Mouse (Mus musculus) kidney, embryonic 14.5 days (tissue): ENCODE measurements around the gene Slc13a1. TPM values are rescaled to one million over a fixed set of nuclear protein-coding genes. Genes with fewer than 3 reads are reported as not detected.

Source experiments
- ATAC-seq: fragments of 200-750 bp; cut with Nextera tagmentation; 2 replicates; pipeline ENCODE4 v1.8.0; 2017; ENCODE audit warnings: moderate number of reproducible peaks, mild to moderate bottlenecking, moderate TSS enrichment, moderate library complexity; ENCODE audit not compliant: low FRiP score, low TSS enrichment
- H3K27ac ChIP-seq: fragments of 300-500 bp; sonication (generic); 2 replicates; pipeline ENCODE4 v1.5.1; 2014; ENCODE audit warnings: low read depth, mild to moderate bottlenecking, low read length, moderate library complexity, mixed read lengths
- H3K27me3 ChIP-seq: fragments of 300-500 bp; sonication (generic); 2 replicates; pipeline ENCODE4 v1.6.1; 2014; ENCODE audit warnings: mild to moderate bottlenecking, low read length; ENCODE audit not compliant: control insufficient read depth, insufficient read depth
- H3K36me3 ChIP-seq: fragments of 300-500 bp; sonication (generic); 2 replicates; pipeline ENCODE4 v1.6.1; 2014; ENCODE audit warnings: low read length, mixed read lengths; ENCODE audit not compliant: control insufficient read depth, insufficient read depth
- H3K4me1 ChIP-seq: fragments of 300-500 bp; sonication (generic); 2 replicates; pipeline ENCODE4 v1.6.1; 2014; ENCODE audit warnings: low read length, mixed read lengths; ENCODE audit not compliant: control insufficient read depth, insufficient read depth
- H3K4me2 ChIP-seq: fragments of 300-500 bp; sonication (generic); replicated peaks from 2 replicates; pipeline ENCODE4 v1.6.1; 2014; ENCODE audit warnings: low read depth, mild to moderate bottlenecking, low read length
- H3K4me3 ChIP-seq: fragments of 300-500 bp; sonication (generic); 2 replicates; pipeline ENCODE4 v1.5.1; 2014; ENCODE audit warnings: mild to moderate bottlenecking, low read length
- H3K9ac ChIP-seq: fragments of 300-500 bp; sonication (generic); 2 replicates; pipeline ENCODE4 v1.6.1; 2014; ENCODE audit warnings: low read depth, mild to moderate bottlenecking, low read length, moderate library complexity
- H3K9me3 ChIP-seq: fragments of 300-500 bp; sonication (generic); 2 replicates; pipeline ENCODE4 v1.6.1; 2016; ENCODE audit warnings: low read length; ENCODE audit not compliant: control insufficient read depth
- WGBS: fragments of 180-500 bp; shearing (Covaris S2); extraction: QIAGEN DNeasy Blood & Tissue Kit; methylation state at CpG from one replicate; pipeline ENCODE4 v1.1.7; 2014; 5-methylcytosine and 5-hydroxymethylcytosine counted together
- polyA plus RNA-seq: library from polyadenylated mRNA; unstranded; fragments of >200 nt; fragmentation: Nextera tagmentation; extraction: Ambion mirVana; gene quantifications from 2 replicates; pipeline ENCODE4 v1.2.1, GENCODE M21; 2014

Gene Slc13a1
- polyA plus RNA-seq, 1 experiment from 2014 or later: 2.0 TPM

DNA sequence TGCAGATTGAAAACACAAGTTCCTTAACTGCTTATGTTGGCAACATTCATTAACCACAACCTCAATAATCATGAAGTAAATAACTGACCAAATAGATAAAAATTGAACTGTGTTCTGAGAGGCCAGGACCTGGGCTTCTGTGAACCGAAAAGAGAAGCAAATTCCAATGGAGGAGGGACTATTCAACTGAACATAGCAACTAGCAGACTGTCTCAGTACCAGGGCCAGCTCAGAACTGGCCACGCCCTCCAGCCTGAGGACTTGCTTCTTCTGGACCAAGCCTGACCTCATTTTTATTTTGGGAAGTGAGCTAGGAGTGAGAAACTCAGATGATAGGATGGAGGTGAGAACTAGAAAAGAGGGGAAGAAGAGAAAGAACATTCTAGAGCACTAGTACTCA is 4.8 kb upstream of the Slc13a1 start:
- Histone ChIP-seq H3K27ac (no peak overlapping the region), H3K4me2 (no peak overlapping the region), H3K36me3 (no peaks in the 10 kb centered on the region), H3K27me3 (no peaks in the 10 kb centered on the region), H3K4me3 (no peak overlapping the region), H3K4me1 (no peaks in the 10 kb centered on the region), H3K9ac (no peak overlapping the region), H3K9me3 (no peaks in the 10 kb centered on the region)
- WGBS: 59% methylated on average over 2 of the region's 2 CpGs
- ATAC-seq: peak; percentile 78; the same call in 1 of the 2 replicates

DNA sequence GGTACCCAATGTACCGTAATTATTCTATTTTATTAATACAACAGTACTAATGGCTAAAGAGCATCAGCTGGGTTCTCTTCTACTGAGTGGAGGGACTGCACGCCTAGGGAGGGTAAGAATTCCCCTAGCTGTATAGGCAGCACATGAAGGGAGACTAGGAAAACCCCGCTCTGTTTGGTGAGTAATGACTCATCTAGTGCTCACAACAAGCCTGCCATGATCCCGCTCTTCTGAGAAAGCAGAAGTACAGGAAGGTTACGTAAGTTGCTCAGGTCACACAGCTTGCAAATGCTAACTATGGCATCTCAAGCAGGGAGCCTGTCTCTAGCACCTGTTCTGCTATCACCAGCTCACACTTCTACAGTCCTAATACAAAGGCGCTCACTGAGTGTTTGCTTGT is 1.1 kb downstream of the Slc13a1 start:
- 91% methylated on average over 6 of the region's 6 CpGs for WGBS

DNA sequence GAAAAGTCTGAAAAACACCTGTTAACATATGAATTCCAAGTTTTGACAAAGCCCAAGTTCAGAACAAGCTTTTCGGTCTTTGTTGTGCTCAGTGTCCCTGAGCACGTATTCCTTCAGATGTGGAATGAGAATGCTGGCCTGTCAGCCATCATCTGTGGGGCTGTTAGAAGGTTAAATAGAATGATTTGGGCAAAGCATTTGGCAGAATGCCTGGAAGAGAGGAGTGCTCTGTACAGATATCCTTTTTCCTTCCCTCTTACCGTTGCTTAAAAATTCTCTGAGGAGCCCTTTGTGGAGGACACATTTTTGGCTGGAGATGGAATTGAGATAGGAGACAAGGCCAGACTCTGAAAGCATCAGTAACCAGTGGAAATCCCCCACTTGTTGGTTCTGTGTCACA is 2.6 kb downstream of the Slc13a1 start:
- H3K9ac ChIP-seq: no peak overlapping the region
- WGBS: 52% methylated on average over 3 of the region's 3 CpGs
- no peak for ATAC-seq
- H3K36me3 ChIP-seq: no peaks in the 10 kb centered on the region
- H3K4me1 ChIP-seq: no peaks in the 10 kb centered on the region
- no peaks in the 10 kb centered on the region for H3K9me3 ChIP-seq
- H3K27ac ChIP-seq: no peak overlapping the region
- H3K4me2 ChIP-seq: no peak overlapping the region
- H3K4me3 ChIP-seq: no peak overlapping the region
- H3K27me3 ChIP-seq: no peaks in the 10 kb centered on the region

More for the DNA sequence above, 1.1 kb downstream of the Slc13a1 start:
- ATAC-seq: no peak
- Histone ChIP-seq H3K4me3 (no peak overlapping the region), H3K4me1 (no peaks in the 10 kb centered on the region), H3K27ac (no peak overlapping the region), H3K27me3 (no peaks in the 10 kb centered on the region), H3K9ac (no peak overlapping the region), H3K36me3 (no peaks in the 10 kb centered on the region), H3K4me2 (no peak overlapping the region), H3K9me3 (no peaks in the 10 kb centered on the region)

DNA sequence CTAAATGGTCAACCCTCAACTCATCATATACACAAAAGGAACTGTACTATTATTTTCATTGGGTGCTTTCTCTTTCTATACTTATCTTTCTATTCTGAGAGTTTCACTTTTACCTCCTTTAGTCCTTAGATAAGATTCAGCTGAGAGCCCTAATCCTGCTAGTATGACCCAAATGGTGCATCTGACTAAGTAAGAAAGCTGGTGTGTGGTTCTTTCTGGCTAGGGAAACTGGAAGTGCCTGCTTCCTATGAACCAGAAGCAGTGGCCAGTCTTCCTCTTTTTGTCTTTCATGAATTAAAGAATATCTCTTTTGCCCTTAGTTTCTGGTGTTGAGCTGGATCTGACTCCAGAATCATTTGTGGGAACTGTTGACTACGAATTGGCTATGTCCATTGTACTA is 8.1 kb downstream of the Slc13a1 start:
- Histone ChIP-seq H3K4me2 (no peak overlapping the region), H3K9me3 (no peaks in the 10 kb centered on the region), H3K27ac (no peak overlapping the region), H3K27me3 (no peaks in the 10 kb centered on the region), H3K9ac (no peak overlapping the region), H3K36me3 (no peaks in the 10 kb centered on the region), H3K4me1 (no peaks in the 10 kb centered on the region), H3K4me3 (no peak overlapping the region)
- WGBS: 87% methylated on average over 1 of the region's 1 CpGs
- ATAC-seq: no peak

DNA sequence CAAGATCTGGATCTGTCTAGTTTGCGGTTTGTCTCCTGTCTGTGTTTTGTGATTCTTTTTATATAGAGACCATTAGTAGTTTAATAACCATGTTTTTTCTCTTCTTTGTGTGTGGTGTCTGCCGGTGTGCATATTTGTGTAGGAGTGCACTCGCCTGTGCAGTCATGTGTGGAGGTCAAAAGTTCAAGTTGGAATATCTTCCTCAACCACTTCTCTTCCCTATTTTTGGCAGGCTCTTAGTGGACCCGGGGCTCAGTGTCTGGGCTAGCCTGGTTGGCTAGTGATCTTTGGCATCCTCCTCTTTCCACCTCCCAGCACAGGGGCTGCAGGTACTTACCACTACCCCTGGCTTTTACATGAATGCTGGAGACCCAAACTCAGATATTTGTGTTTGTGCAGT is 13.0 kb downstream of the Slc13a1 start:
- no peak overlapping the region for H3K4me2 ChIP-seq
- H3K36me3 ChIP-seq: no peaks in the 10 kb centered on the region
- H3K4me1 ChIP-seq: no peaks in the 10 kb centered on the region
- no peaks in the 10 kb centered on the region for H3K9me3 ChIP-seq
- ATAC-seq: 0 out of 2 replicates have a peak, but pooled peaks have one; percentile 32
- H3K4me3 ChIP-seq: no peak overlapping the region
- no peak overlapping the region for H3K27ac ChIP-seq
- no peaks in the 10 kb centered on the region for H3K27me3 ChIP-seq
- 41% methylated on average over 4 of the region's 4 CpGs for WGBS
- H3K9ac ChIP-seq: no peak overlapping the region

DNA sequence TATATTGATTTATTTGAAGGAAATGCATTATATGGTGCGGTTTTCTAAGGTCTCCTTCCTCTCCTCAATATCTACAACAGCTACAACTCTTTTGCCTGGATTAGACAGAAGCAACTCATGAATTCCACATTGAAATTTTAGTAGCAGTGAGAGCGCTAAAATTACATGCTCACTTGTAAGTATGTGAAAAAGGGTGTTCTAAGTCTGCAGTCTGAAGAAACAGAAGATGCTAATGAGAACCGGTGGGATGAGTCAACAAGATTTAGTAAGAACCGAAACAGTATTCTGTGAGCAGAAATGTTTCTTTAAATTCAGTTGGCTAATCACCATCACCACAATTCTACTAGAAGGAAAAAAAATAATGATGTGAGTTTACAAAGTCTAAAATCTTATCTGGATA is 34.9 kb downstream of the Slc13a1 start:
- Histone ChIP-seq H3K9ac (no peak overlapping the region), H3K4me1 (no peaks in the 10 kb centered on the region), H3K27ac (no peak overlapping the region), H3K27me3 (no peaks in the 10 kb centered on the region), H3K4me3 (no peak overlapping the region), H3K4me2 (no peak overlapping the region), H3K36me3 (no peaks in the 10 kb centered on the region), H3K9me3 (no peaks in the 10 kb centered on the region)
- 93% methylated on average over 4 of the region's 4 CpGs for WGBS
- no peak for ATAC-seq

DNA sequence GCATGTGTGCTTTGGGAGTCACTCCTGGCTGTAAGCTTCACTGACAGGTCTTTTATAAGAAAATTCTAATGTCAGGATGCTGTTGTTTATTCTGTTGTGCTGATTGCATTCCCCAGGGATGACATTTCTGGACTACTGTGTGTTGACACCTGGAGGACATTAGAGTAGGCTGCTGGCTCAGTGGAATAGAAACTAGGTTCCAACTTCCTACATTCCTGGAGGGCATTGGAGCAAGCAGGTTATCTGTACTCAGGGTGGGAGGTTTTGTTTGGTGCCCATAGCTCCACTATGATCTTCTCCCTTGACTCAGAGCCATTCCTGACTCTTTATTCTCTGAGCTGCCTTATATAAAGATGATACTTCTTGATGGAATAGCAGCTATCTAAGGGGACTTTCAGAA is 45.3 kb downstream of the Slc13a1 start:
- Histone ChIP-seq H3K4me2 (no peak overlapping the region), H3K27me3 (no peaks in the 10 kb centered on the region), H3K4me1 (no peaks in the 10 kb centered on the region), H3K27ac (no peak overlapping the region), H3K9ac (no peak overlapping the region), H3K4me3 (no peak overlapping the region), H3K36me3 (no peaks in the 10 kb centered on the region), H3K9me3 (no peaks in the 10 kb centered on the region; the same call in 1 of the 2 replicates)
- no peak for ATAC-seq

DNA sequence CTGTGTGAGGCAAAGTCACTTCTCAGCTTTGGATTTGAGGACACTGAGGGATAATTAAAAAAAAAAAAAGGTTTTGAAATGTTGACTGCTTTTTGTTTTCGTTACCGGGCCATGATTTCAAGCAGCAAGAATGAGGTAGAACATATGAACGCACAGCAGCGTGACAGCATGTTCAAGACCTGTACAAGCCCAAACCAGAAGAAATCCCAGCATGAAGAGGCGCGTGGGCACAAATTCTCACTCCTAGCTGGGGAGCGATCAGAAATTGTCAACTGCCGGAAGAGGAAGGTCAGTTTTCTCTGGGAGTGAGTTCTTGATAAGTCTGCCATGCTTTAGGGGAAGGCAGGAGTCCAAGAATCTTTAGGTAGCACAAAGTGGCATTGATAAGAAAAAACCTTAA is 56.3 kb downstream of the Slc13a1 start:
- no peak overlapping the region for H3K27ac ChIP-seq
- ATAC-seq: no peak
- H3K36me3 ChIP-seq: no peaks in the 10 kb centered on the region
- no peaks in the 10 kb centered on the region for H3K27me3 ChIP-seq
- WGBS: 94% methylated on average over 8 of the region's 8 CpGs
- no peak overlapping the region for H3K9ac ChIP-seq
- H3K9me3 ChIP-seq: peaks cover 4% of the 10 kb centered on the region
- H3K4me3 ChIP-seq: no peak overlapping the region
- H3K4me2 ChIP-seq: no peak overlapping the region
- no peaks in the 10 kb centered on the region for H3K4me1 ChIP-seq

DNA sequence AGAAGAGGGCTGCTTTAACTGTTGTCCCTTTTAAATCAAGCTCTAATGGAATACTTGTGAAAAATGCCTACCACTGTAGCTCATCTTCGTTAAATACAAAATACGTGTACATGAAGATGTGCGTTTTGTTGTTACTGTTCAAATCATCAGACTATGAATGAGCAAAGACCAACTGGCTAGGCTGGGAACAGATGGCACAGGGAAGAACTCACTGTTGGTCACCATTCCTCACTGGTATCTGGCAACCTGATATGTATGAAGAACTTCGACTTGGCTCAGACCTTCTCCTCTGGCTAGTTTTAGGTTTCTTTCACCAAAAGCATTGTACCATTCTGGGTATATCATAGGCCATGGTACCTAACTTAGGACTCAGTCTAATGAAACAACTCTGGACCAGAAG is 59.4 kb downstream of the Slc13a1 start:
- H3K27ac ChIP-seq: no peak overlapping the region
- no peaks in the 10 kb centered on the region for H3K36me3 ChIP-seq
- H3K27me3 ChIP-seq: no peaks in the 10 kb centered on the region
- 92% methylated on average over 4 of the region's 4 CpGs for WGBS
- no peak for ATAC-seq
- H3K9me3 ChIP-seq: peaks cover 4% of the 10 kb centered on the region
- H3K9ac ChIP-seq: no peak overlapping the region
- no peaks in the 10 kb centered on the region for H3K4me1 ChIP-seq
- no peak overlapping the region for H3K4me3 ChIP-seq
- no peak overlapping the region for H3K4me2 ChIP-seq

DNA sequence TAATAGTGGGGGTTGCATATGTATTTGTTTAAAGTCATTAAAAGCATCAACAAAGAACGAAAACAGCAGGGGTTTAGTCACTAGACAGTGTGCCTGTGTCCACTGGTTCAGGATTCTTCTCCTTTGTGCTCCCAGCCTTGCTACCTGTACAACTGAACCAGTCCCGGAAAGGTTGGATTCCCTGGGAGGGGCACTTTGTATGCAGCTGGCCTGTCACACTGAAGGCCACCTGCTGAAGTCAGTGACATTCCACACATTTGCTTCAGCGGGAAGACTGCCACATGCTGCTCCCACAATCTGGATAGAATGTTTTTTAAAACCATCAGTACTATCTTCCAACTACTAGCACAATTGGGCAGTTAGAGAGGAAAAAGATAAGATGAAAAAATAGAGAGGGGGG is 61.7 kb downstream of the Slc13a1 start:
- no peak overlapping the region for H3K9ac ChIP-seq
- no peaks in the 10 kb centered on the region for H3K36me3 ChIP-seq
- H3K4me3 ChIP-seq: no peak overlapping the region
- WGBS: 67% methylated on average over 3 of the region's 3 CpGs
- H3K9me3 ChIP-seq: peaks cover 4% of the 10 kb centered on the region
- H3K4me1 ChIP-seq: no peaks in the 10 kb centered on the region
- H3K27me3 ChIP-seq: no peaks in the 10 kb centered on the region
- 0 out of 2 replicates have a peak, but pooled peaks have one; percentile 33 for ATAC-seq
- H3K4me2 ChIP-seq: no peak overlapping the region
- no peak overlapping the region for H3K27ac ChIP-seq
